Mouse (Mus musculus) heart, postnatal 0 days (tissue): ENCODE results near the gene Ago3.

Experiments
- CTCF ChIP-seq: IDR thresholded peaks from 2 replicates; pipeline ENCODE4 v1.5.1; 2016; ENCODE audit warnings: antibody characterized with exemption, control low read depth, low read depth
- EP300 ChIP-seq: IDR thresholded peaks from 2 replicates; pipeline ENCODE4 v1.6.1; 2016; ENCODE audit warnings: antibody characterized with exemption, low read depth

DNA sequence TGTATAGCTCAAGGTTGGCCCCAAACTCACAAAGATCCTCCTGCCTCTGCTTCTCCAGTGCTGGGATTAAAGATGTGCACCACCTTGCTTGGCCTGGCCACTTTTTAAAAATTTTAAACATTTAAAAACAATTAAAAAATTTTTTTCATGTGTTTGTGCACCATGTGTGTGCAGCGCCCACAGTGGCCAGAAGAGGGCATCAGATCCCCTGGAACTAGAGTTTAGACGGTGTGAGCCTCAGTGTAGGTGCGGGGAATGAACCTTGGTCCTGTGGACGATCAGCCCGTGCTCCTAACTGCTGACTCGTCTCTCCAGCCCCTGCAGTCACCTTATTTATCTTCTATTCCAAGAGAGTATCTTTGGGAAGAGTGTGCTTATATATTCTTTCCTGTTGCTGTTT lies 123.3 kb downstream of the Ago3 start:
- TF ChIP-seq CTCF (no peak), EP300 (no peak)
